Mouse (Mus musculus): Measurements from ENCODE around the gene Zfp157.
"Not testable (repeated sequence)": the region's sequence is repeated elsewhere in the genome, so short reads cannot be mapped to it uniquely, and the experiment has no call there.

Zfp157 gene

DNA sequence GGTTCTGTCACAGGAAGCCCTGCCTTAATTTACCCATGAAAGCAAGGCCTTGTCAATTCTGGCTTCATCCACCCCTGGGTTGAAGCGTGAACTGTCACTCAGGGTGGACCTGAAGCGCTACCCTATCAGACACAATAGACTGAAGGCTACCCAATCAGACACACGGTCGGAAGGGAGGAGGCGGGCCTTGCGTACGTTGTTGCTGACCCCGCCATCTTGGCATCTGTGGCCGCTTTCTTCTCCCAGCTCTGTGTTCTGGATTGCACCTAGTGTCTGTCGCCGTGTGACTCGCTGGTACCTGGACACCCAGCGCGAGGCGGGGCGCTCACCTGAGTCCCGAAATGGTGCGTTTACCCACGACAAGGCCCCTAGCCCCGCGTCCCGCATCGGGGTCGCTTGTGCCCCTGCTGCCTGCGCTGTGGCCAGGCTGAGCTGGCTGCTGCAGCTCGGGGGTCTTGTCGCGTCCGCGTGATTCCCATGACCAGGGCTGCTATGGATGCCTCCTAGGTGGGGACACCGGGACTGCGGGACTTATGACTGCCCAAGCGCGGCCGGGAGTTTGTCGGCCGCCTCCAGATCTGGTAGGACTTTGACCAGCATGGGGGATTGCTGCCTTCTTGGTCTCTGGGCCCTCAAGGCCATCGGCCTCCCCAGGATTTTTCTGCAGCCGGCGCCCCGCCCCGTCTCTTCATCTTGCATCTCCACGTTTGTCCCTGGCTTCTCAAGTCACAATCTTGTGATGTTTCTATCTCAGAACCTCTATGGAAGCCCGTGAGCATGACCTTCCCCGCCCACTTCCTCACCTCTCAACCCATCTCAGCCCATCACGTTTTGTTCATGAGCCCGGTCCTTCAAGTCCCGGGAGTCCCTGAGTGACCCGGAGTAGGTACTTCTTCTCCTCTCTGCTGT, at the start of gene Zfp157:
TSS of gene Zfp157 (plus strand) at position 183 of the 909 bp plus-strand sequence.
- peak; percentile 91 for DNase-seq

DNA sequence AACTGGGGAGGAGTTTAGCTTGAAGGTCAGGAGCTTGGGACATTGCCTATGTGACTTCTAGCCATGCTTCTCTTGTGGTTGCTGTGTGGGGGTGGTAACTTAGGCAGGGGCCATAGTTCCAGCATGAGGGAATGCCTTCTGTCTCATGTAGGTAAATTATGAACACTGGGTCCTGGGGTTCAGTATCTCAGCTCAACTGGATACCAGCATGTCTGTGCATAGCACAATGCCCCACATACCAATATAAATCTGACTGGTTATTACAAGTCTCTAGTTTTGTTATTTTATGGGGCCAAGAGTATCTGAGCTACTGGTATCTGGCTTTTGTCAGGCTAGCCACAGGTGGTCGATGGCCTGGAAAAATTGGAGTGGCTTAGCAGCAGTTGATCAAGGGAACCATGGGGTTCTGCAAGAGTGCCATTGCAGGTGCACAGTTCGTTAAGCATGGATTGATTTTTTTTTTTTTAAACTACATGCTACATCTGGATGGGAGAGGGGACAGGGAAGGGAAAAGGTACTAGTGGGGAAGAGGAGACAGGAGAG, 43.4 kb upstream of the Zfp157 start:
- DNase-seq: no peak

DNA sequence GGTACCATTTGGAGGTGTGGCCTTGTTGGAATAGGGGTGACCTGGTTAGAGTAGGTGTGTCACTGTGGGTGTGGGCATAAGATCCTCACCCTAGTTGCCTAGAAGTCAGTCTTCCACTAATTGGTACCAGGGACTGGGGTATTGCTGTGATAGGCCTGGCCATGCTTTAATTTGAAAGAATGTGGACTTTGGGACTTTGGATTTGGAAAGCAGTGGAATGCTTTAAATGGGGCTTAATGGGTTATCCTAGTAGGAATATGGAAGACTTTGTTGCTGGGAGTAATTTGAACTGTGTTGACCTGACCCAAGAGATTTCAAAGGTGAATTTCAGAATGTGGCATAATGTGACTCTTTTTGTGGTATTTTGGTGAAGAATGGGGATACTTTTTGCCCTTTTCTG, 40.8 kb upstream of the Zfp157 start:
- DNase-seq: not testable (repeated sequence)

DNA sequence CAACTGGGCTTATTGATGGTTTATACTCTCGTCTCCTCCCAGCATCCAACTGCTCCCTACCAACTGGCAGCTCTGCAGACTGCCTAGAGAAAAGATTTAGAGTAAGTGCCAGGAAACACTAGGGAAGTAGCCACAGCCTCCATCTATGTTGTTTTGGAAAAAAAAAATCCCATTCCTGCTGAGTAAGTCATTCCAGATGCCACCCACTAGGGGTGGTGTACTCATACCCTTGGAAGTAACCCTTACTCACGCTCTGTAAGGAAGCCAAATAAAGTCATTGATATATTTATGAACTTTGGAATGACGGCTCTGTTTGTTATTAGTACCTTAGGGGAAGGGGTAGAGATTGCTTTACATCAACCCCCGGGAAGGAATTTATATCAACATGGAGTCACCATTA, 17.1 kb downstream of the Zfp157 start:
- no peak for DNase-seq

DNA sequence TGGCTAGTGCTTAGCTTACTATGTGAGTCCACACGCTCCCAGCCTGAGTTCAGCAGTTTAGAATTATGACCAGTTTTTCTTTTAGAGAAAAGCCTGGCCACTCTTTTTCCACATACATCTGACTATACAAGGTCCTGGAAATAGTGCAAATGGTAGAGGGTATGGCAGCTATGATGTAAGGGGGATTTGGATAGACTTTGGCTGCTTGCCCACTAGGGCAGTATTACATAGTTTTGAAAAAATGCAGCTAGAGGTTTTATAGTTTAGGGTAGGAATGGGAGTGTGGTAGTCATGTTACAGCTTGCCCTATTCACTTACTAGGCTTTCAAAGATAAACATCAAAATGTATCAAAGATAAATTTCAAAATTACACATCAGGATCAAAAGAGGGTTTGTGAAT, 17.8 kb downstream of the Zfp157 start:
- no peak for DNase-seq

DNA sequence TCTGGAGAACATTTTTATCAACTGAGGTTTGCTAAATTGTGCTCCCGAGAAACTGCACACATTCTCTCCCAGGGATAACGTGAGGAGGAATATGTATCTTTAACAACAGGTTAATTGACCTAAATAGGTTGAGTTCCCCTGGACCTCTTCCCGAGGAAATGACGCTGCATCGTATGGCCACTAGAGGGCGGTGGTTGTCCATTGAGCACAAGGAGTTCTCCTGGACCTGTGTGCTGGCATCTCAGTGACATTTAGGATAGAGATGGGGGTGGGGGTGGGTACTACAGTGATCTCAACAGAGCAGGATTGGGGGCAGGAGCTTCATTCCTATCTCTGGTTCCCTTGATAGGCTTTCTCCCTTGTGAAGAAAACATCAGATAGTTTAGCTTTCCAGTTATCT, 32.3 kb downstream of the Zfp157 start:
- DNase-seq: peak; percentile 64

DNA sequence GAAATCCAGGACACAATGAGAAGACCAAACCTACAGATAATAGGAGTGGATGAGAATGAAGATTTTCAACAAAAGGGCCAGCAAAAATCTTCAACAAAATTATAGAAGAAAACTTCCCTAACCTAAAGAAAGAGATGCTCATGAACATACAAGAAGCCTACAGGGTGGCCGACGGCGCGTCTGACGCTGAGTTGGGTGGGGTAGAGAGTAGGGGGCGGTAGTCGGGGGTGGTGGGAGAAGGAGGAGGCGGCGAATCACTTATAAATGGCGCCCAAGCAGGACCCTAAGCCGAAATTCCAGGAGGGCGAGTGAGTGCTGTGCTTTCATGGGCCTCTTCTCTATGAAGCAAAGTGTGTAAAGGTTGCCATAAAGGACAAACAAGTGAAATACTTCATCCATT, 63.3 kb downstream of the Zfp157 start:
- DNase-seq: not testable (repeated sequence)

Data from thymus, postnatal 14 days (tissue).